Mouse (Mus musculus): Measurements from ENCODE around the gene Pcdh19. TPM values are rescaled to one million over a fixed set of nuclear protein-coding genes. Genes with fewer than 3 reads are reported as not detected.
"Not testable (repeated sequence)": the region's sequence is repeated elsewhere in the genome, so short reads cannot be mapped to it uniquely, and the experiment has no call there.

Pcdh19 gene
- polyA plus RNA-seq (2015; fragmentation: Nextera tagmentation; extraction: Ambion mirVana), result 1.3 and 1.6 TPM in 2 replicates

GRCm38 (mm10) chrX:133688840-133689239, at the start of gene Pcdh19:
Pcdh19 (minus strand) TSS chrX:133688987.
- WGBS, result 8% methylated on average over 2 of the region's 26 CpGs
- no peaks in the 10 kb centered on the region for H3K9me3 ChIP-seq
- 0 out of 2 replicates have a peak within 1 kb of the TSS, but pooled peaks have one; percentile 44 for H3K27ac ChIP-seq
- peak; percentile 94 for ATAC-seq (ENCODE audit: borderline replicate concordance, extremely low read depth, low FRiP score, low TSS enrichment)
- no peaks in the 10 kb centered on the region for H3K36me3 ChIP-seq
- H3K4me2 ChIP-seq, result peak within 1 kb of the TSS; percentile 90
- peaks cover 56% of the 10 kb centered on the region for H3K27me3 ChIP-seq
- H3K9ac ChIP-seq, result peak within 1 kb of the TSS; percentile 29; the same call in 1 of the 2 replicates
- peaks cover 3% of the 10 kb centered on the region; the same call in 1 of the 2 replicates for H3K4me1 ChIP-seq
- H3K4me3 ChIP-seq, result peak within 1 kb of the TSS; percentile 50

- Histone ChIP-seq H3K4me3 (no peak overlapping the region), H3K27me3 (no peaks in the 10 kb centered on the region), H3K9me3 (no peaks in the 10 kb centered on the region), H3K9ac (no peak overlapping the region), H3K4me2 (no peak overlapping the region), H3K27ac (no peak overlapping the region), H3K36me3 (no peaks in the 10 kb centered on the region), H3K4me1 (no peaks in the 10 kb centered on the region)
- 67% methylated on average over 2 of the region's 2 CpGs for WGBS
- ATAC-seq (ENCODE audit: borderline replicate concordance, extremely low read depth, low FRiP score, low TSS enrichment), result no peak
These were observed 47.1 kb upstream of the Pcdh19 start for GRCm38 (mm10) chrX:133735871-133736270.

DNA sequence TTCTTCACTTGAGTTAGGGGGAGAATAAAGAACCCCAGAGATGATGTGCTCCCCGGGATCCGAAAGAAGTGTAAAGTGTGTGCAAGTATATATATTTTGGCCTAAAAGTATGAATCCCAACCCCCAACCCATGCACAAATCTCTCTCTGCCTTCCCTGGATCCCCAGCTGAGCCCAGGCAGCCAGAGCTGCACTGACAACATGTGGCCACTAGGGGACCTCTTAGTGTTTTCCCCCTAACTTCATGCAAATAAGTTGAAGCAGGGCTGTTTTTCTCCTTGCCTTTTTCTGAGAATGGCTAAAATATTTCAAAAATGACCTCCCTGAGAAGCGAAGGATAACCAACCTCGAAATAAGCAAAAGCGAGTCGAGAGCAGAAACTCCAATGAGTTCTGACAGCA, 46.2 kb upstream of the Pcdh19 start:
- Histone ChIP-seq H3K27ac (no peak overlapping the region), H3K27me3 (no peaks in the 10 kb centered on the region), H3K9ac (no peak overlapping the region), H3K9me3 (no peaks in the 10 kb centered on the region), H3K4me3 (no peak overlapping the region), H3K4me2 (0 out of 2 replicates have a peak overlapping the region, but pooled peaks have one; percentile 13), H3K4me1 (no peaks in the 10 kb centered on the region), H3K36me3 (no peaks in the 10 kb centered on the region)
- no peak for ATAC-seq (ENCODE audit: borderline replicate concordance, extremely low read depth, low FRiP score, low TSS enrichment)
- WGBS, result 56% methylated on average over 6 of the region's 6 CpGs

- H3K4me2 ChIP-seq, result no peak overlapping the region
- no peak overlapping the region for H3K9ac ChIP-seq
- WGBS, result 66% methylated on average over 3 of the region's 3 CpGs
- no peak overlapping the region for H3K4me3 ChIP-seq
- H3K9me3 ChIP-seq, result no peaks in the 10 kb centered on the region
- H3K27me3 ChIP-seq, result no peaks in the 10 kb centered on the region
- no peak for ATAC-seq (ENCODE audit: borderline replicate concordance, extremely low read depth, low FRiP score, low TSS enrichment)
- H3K36me3 ChIP-seq, result no peaks in the 10 kb centered on the region
- no peaks in the 10 kb centered on the region for H3K4me1 ChIP-seq
- H3K27ac ChIP-seq, result no peak overlapping the region
These were observed 32.7 kb upstream of the Pcdh19 start for GRCm38 (mm10) chrX:133721517-133721916.

DNA sequence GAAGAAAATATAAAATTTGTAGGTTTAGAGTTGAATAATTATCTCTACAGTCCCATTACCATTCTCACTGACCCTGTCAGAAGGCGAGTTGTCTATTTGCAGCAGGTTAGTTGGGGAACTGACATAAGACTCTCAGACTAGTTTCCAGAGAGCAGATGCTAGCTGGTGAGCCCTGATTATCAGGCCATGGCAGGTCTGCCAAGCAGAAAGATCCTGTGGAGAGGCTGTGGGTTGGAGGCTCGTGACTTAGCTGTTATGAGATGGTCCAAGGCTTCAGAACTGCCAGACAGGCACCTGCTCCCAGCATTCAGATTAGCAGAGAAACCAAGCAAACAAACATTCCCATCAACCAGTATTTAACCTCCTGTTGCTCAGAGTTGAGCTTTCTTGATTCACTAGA, 21.8 kb upstream of the Pcdh19 start:
- no peak for ATAC-seq (ENCODE audit: borderline replicate concordance, extremely low read depth, low FRiP score, low TSS enrichment)
- WGBS, result 49% methylated on average over 2 of the region's 2 CpGs
- no peaks in the 10 kb centered on the region for H3K9me3 ChIP-seq

GRCm38 (mm10) chrX:133702902-133703301, 14.1 kb upstream of the Pcdh19 start:
- ATAC-seq (ENCODE audit: borderline replicate concordance, extremely low read depth, low FRiP score, low TSS enrichment), result no peak
- Histone ChIP-seq H3K4me2 (no peak overlapping the region), H3K36me3 (no peaks in the 10 kb centered on the region), H3K27me3 (no peaks in the 10 kb centered on the region), H3K4me3 (no peak overlapping the region), H3K9me3 (no peaks in the 10 kb centered on the region), H3K9ac (no peak overlapping the region), H3K4me1 (no peaks in the 10 kb centered on the region), H3K27ac (no peak overlapping the region)
- WGBS, result 70% methylated on average over 1 of the region's 1 CpGs

More for the DNA sequence above, 21.8 kb upstream of the Pcdh19 start:
- H3K27me3 ChIP-seq, result no peaks in the 10 kb centered on the region
- H3K9ac ChIP-seq, result no peak overlapping the region
- no peak overlapping the region for H3K4me3 ChIP-seq
- no peak overlapping the region for H3K27ac ChIP-seq
- no peaks in the 10 kb centered on the region for H3K36me3 ChIP-seq
- no peak overlapping the region for H3K4me2 ChIP-seq
- no peaks in the 10 kb centered on the region for H3K4me1 ChIP-seq

- not testable (repeated sequence) for H3K27me3 ChIP-seq; ATAC-seq (ENCODE audit: borderline replicate concordance, extremely low read depth, low FRiP score, low TSS enrichment); H3K27ac ChIP-seq; H3K36me3 ChIP-seq; H3K4me3 ChIP-seq; H3K9ac ChIP-seq; H3K4me2 ChIP-seq; H3K4me1 ChIP-seq; H3K9me3 ChIP-seq
- 85% methylated on average over 2 of the region's 4 CpGs for WGBS
These were observed 9.1 kb upstream of the Pcdh19 start for GRCm38 (mm10) chrX:133697871-133698270.

- no peaks in the 10 kb centered on the region for H3K36me3 ChIP-seq
These were observed 7.7 kb upstream of the Pcdh19 start for GRCm38 (mm10) chrX:133696461-133696860.

GRCm38 (mm10) chrX:133693037-133693760, 4.4 kb upstream of the Pcdh19 start:
- 40% methylated on average over 5 of the region's 5 CpGs for WGBS
- Histone ChIP-seq H3K4me3 (no peak overlapping the region), H3K4me1 (no peaks in the 10 kb centered on the region), H3K9me3 (no peaks in the 10 kb centered on the region), H3K36me3 (no peaks in the 10 kb centered on the region), H3K27ac (no peak overlapping the region), H3K9ac (no peak overlapping the region), H3K4me2 (no peak overlapping the region), H3K27me3 (peaks cover 23% of the 10 kb centered on the region; the same call in 1 of the 2 replicates)
- no peak for ATAC-seq (ENCODE audit: borderline replicate concordance, extremely low read depth, low FRiP score, low TSS enrichment)

More at GRCm38 (mm10) chrX:133696461-133696860, 7.7 kb upstream of the Pcdh19 start:
- no peak overlapping the region for H3K9ac ChIP-seq
- no peaks in the 10 kb centered on the region for H3K9me3 ChIP-seq
- no peaks in the 10 kb centered on the region for H3K4me1 ChIP-seq
- ATAC-seq (ENCODE audit: borderline replicate concordance, extremely low read depth, low FRiP score, low TSS enrichment), result no peak
- 0 out of 2 replicates have a peak, but pooled peaks cover 3% of the 10 kb centered on the region for H3K27me3 ChIP-seq
- no peak overlapping the region for H3K27ac ChIP-seq
- no peak overlapping the region for H3K4me3 ChIP-seq
- 31% methylated on average over 4 of the region's 4 CpGs for WGBS
- H3K4me2 ChIP-seq, result no peak overlapping the region

GRCm38 (mm10) chrX:133692392-133692790, 3.6 kb upstream of the Pcdh19 start:
- no peak overlapping the region for H3K4me3 ChIP-seq
- WGBS, result 38% methylated on average over 2 of the region's 2 CpGs
- H3K4me1 ChIP-seq, result no peaks in the 10 kb centered on the region
- H3K27ac ChIP-seq, result no peak overlapping the region
- ATAC-seq (ENCODE audit: borderline replicate concordance, extremely low read depth, low FRiP score, low TSS enrichment), result no peak
- no peaks in the 10 kb centered on the region for H3K9me3 ChIP-seq
- peaks cover 31% of the 10 kb centered on the region for H3K27me3 ChIP-seq
- no peak overlapping the region for H3K9ac ChIP-seq
- no peaks in the 10 kb centered on the region for H3K36me3 ChIP-seq
- no peak overlapping the region for H3K4me2 ChIP-seq

- WGBS, result 14% methylated on average over 12 of the region's 12 CpGs
- H3K4me2 ChIP-seq, result peak overlapping the region; percentile 90
- H3K9me3 ChIP-seq, result no peaks in the 10 kb centered on the region
- no peak overlapping the region for H3K9ac ChIP-seq
- no peaks in the 10 kb centered on the region for H3K36me3 ChIP-seq
- peak overlapping the region; percentile 32 for H3K4me3 ChIP-seq
- peaks cover 36% of the 10 kb centered on the region for H3K27me3 ChIP-seq
- no peak for ATAC-seq (ENCODE audit: borderline replicate concordance, extremely low read depth, low FRiP score, low TSS enrichment)
- H3K27ac ChIP-seq, result no peak overlapping the region
- H3K4me1 ChIP-seq, result no peaks in the 10 kb centered on the region
These were observed 3.0 kb upstream of the Pcdh19 start for GRCm38 (mm10) chrX:133691581-133692391.

GRCm38 (mm10) chrX:133690822-133691221, 2.0 kb upstream of the Pcdh19 start:
- Histone ChIP-seq H3K4me2 (peak overlapping the region; percentile 90), H3K9me3 (no peaks in the 10 kb centered on the region), H3K36me3 (no peaks in the 10 kb centered on the region), H3K9ac (no peak overlapping the region), H3K4me3 (peak overlapping the region; percentile 32), H3K27ac (no peak overlapping the region), H3K27me3 (peaks cover 45% of the 10 kb centered on the region), H3K4me1 (peaks cover 3% of the 10 kb centered on the region; the same call in 1 of the 2 replicates)
- 13% methylated on average over 11 of the region's 11 CpGs for WGBS
- ATAC-seq (ENCODE audit: borderline replicate concordance, extremely low read depth, low FRiP score, low TSS enrichment), result no peak
